Mouse (Mus musculus) lung, embryonic 15.5 days (tissue): ENCODE data around the gene Hist1h2bl. TPM values are rescaled to one million over a fixed set of nuclear protein-coding genes. Genes with fewer than 3 reads are reported as not detected.
"Not testable (repeated sequence)": the region's sequence is repeated elsewhere in the genome, so short reads cannot be mapped to it uniquely, and the experiment has no call there.

ENCODE experiments used
- ATAC-seq: fragments of 200-750 bp; cut with Nextera tagmentation; 2 replicates; pipeline ENCODE4 v1.8.0; 2017; ENCODE audit warnings: moderate number of reproducible peaks, borderline replicate concordance; ENCODE audit not compliant: low FRiP score, low TSS enrichment; ENCODE audit errors: extremely low read depth
- H3K27ac ChIP-seq: fragments of 300-500 bp; sonication (generic); 2 replicates; pipeline ENCODE4 v1.5.1; 2015; ENCODE audit warnings: moderate library complexity, mild to moderate bottlenecking, inconsistent platforms
- H3K27me3 ChIP-seq: fragments of 300-500 bp; sonication (generic); 2 replicates; pipeline ENCODE4 v1.6.1; 2015; ENCODE audit warnings: inconsistent platforms
- H3K36me3 ChIP-seq: fragments of 300-500 bp; sonication (generic); 2 replicates; pipeline ENCODE4 v1.6.1; 2015; ENCODE audit warnings: inconsistent platforms
- H3K4me1 ChIP-seq: fragments of 300-500 bp; sonication (generic); 2 replicates; pipeline ENCODE4 v1.6.1; 2015; ENCODE audit warnings: inconsistent platforms
- H3K4me2 ChIP-seq: fragments of 300-500 bp; sonication (generic); 2 replicates; pipeline ENCODE4 v1.6.1; 2015; ENCODE audit warnings: inconsistent platforms, mild to moderate bottlenecking, moderate library complexity
- H3K4me3 ChIP-seq: fragments of 300-500 bp; sonication (generic); 2 replicates; pipeline ENCODE4 v1.5.1; 2015; ENCODE audit warnings: mild to moderate bottlenecking, inconsistent platforms
- H3K9ac ChIP-seq: fragments of 300-500 bp; sonication (generic); 2 replicates; pipeline ENCODE4 v1.6.1; 2015; ENCODE audit warnings: inconsistent platforms
- H3K9me3 ChIP-seq: fragments of 300-500 bp; sonication (generic); 2 replicates; pipeline ENCODE4 v1.6.1; 2016; ENCODE audit warnings: inconsistent platforms
- WGBS: fragments of 180-500 bp; shearing (Covaris S2); methylation state at CpG from one replicate; pipeline ENCODE4 v1.1.7; 2015; 5-methylcytosine and 5-hydroxymethylcytosine counted together
- polyA plus RNA-seq: library from polyadenylated mRNA; unstranded; fragments of >200 nt; fragmentation: Nextera tagmentation; extraction: Ambion mirVana; gene quantifications from 2 replicates; pipeline ENCODE4 v1.2.1, GENCODE M21; 2015

Gene Hist1h2bl
- polyA plus RNA-seq, 1 experiment from 2014 or later: 3.0 TPM

GRCm38 (mm10) chr13:21745006-21745405 is 29.1 kb upstream of the Hist1h2bl start:
- no peak overlapping the region for H3K4me3 ChIP-seq
- 35% methylated on average over 1 of the region's 1 CpGs for WGBS
- H3K36me3 ChIP-seq: no peaks in the 10 kb centered on the region
- H3K9me3 ChIP-seq: no peaks in the 10 kb centered on the region
- no peaks in the 10 kb centered on the region for H3K27me3 ChIP-seq
- no peak for ATAC-seq
- no peak overlapping the region for H3K27ac ChIP-seq
- no peak overlapping the region for H3K4me2 ChIP-seq
- no peak overlapping the region for H3K9ac ChIP-seq
- peaks cover 13% of the 10 kb centered on the region for H3K4me1 ChIP-seq

- peak within 1 kb of the TSS; percentile 98 for H3K27ac ChIP-seq
- ATAC-seq: peak; percentile 92
- H3K27me3 ChIP-seq, H3K4me1 ChIP-seq, H3K9me3 ChIP-seq, H3K36me3 ChIP-seq: not testable (repeated sequence)
- H3K4me2 ChIP-seq: peak within 1 kb of the TSS; percentile 67
- H3K9ac ChIP-seq: peak within 1 kb of the TSS; percentile 57
- WGBS: under 1% methylated on average over 50 of the region's 56 CpGs
- H3K4me3 ChIP-seq: peak within 1 kb of the TSS; percentile 50
Measured at GRCm38 (mm10) chr13:21734906-21735767, 19.2 kb upstream of the Hist1h2bl start, which contains the start of gene Hist1h4j. Gene Hist1h4j (plus strand): TSS chr13:21735064.

GRCm38 (mm10) chr13:21734010-21734905 is 18.3 kb upstream of the Hist1h2bl start:
- peak overlapping the region; percentile 57 for H3K9ac ChIP-seq
- WGBS: under 1% methylated on average over 21 of the region's 21 CpGs

DNA sequence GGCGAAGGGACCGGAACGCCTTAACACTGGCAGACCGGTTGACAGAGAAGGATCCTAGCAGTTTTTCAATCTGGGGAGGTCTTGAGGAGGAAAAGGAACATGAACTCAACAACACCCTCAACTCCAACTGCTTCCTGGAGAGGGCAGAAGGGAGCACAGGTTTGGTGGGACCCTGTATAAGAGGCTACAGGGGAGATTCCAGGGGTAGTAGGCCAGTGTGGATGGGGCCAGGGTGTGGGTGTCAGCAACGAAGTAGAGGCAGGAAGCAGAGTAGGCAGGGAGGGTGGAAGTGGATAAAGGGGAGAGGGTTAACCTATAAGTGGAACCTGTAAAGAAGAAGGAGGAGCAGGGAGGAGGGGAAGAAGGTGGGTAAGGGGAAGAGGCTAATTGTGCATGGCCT is 17.5 kb upstream of the Hist1h2bl start:
- 72% methylated on average over 5 of the region's 5 CpGs for WGBS
- Histone ChIP-seq H3K9ac (no peak overlapping the region), H3K27me3 (no peaks in the 10 kb centered on the region), H3K4me1 (peaks cover 9% of the 10 kb centered on the region; the same call in 1 of the 2 replicates), H3K27ac (peak overlapping the region; percentile 98), H3K36me3 (no peaks in the 10 kb centered on the region), H3K4me2 (no peak overlapping the region), H3K9me3 (no peaks in the 10 kb centered on the region), H3K4me3 (no peak overlapping the region)
- no peak for ATAC-seq

More at GRCm38 (mm10) chr13:21734010-21734905, 18.3 kb upstream of the Hist1h2bl start:
- Histone ChIP-seq H3K27ac (peak overlapping the region; percentile 98), H3K4me2 (peak overlapping the region; percentile 67), H3K4me3 (peak overlapping the region; percentile 50), H3K27me3 (no peaks in the 10 kb centered on the region), H3K4me1 (peaks cover 9% of the 10 kb centered on the region; the same call in 1 of the 2 replicates), H3K9me3 (no peaks in the 10 kb centered on the region), H3K36me3 (no peaks in the 10 kb centered on the region)
- peak; percentile 82 for ATAC-seq

GRCm38 (mm10) chr13:21729544-21729943 is 13.6 kb upstream of the Hist1h2bl start:
- Histone ChIP-seq H3K9ac (no peak overlapping the region), H3K4me3 (no peak overlapping the region), H3K36me3 (no peaks in the 10 kb centered on the region), H3K9me3 (no peaks in the 10 kb centered on the region), H3K27ac (no peak overlapping the region), H3K4me2 (no peak overlapping the region), H3K4me1 (no peaks in the 10 kb centered on the region), H3K27me3 (no peaks in the 10 kb centered on the region)
- no peak for ATAC-seq
- 50% methylated on average over 1 of the region's 1 CpGs for WGBS

GRCm38 (mm10) chr13:21727948-21728572 is 12.1 kb upstream of the Hist1h2bl start:
- WGBS: 43% methylated on average over 11 of the region's 11 CpGs
- Histone ChIP-seq H3K4me1 (0 out of 2 replicates have a peak, but pooled peaks cover under 1% of the 10 kb centered on the region), H3K9me3 (no peaks in the 10 kb centered on the region), H3K36me3 (no peaks in the 10 kb centered on the region), H3K4me3 (no peak overlapping the region), H3K27ac (no peak overlapping the region), H3K4me2 (no peak overlapping the region), H3K9ac (no peak overlapping the region), H3K27me3 (no peaks in the 10 kb centered on the region)
- no peak for ATAC-seq

GRCm38 (mm10) chr13:21722993-21723836 is 7.3 kb upstream of the Hist1h2bl start:
- Histone ChIP-seq H3K27ac (peak overlapping the region; percentile 95), H3K4me1 (peaks cover 24% of the 10 kb centered on the region), H3K27me3 (no peaks in the 10 kb centered on the region), H3K4me2 (peak overlapping the region; percentile 61), H3K9me3 (no peaks in the 10 kb centered on the region), H3K4me3 (peak overlapping the region; percentile 31; the same call in 1 of the 2 replicates), H3K36me3 (no peaks in the 10 kb centered on the region), H3K9ac (0 out of 2 replicates have a peak overlapping the region, but pooled peaks have one; percentile 40)
- ATAC-seq: no peak
- WGBS: 37% methylated on average over 5 of the region's 5 CpGs

- Histone ChIP-seq H3K4me1 (peaks cover 26% of the 10 kb centered on the region), H3K4me3 (peak overlapping the region; percentile 31), H3K27ac (peak overlapping the region; percentile 95), H3K4me2 (peak overlapping the region; percentile 61), H3K9ac (peak overlapping the region; percentile 40), H3K9me3 (no peaks in the 10 kb centered on the region), H3K27me3 (no peaks in the 10 kb centered on the region), H3K36me3 (no peaks in the 10 kb centered on the region)
- ATAC-seq: peak; percentile 31; the same call in 1 of the 2 replicates
- 2% methylated on average over 11 of the region's 11 CpGs for WGBS
Measured at GRCm38 (mm10) chr13:21722373-21722925, 6.5 kb upstream of the Hist1h2bl start.

DNA sequence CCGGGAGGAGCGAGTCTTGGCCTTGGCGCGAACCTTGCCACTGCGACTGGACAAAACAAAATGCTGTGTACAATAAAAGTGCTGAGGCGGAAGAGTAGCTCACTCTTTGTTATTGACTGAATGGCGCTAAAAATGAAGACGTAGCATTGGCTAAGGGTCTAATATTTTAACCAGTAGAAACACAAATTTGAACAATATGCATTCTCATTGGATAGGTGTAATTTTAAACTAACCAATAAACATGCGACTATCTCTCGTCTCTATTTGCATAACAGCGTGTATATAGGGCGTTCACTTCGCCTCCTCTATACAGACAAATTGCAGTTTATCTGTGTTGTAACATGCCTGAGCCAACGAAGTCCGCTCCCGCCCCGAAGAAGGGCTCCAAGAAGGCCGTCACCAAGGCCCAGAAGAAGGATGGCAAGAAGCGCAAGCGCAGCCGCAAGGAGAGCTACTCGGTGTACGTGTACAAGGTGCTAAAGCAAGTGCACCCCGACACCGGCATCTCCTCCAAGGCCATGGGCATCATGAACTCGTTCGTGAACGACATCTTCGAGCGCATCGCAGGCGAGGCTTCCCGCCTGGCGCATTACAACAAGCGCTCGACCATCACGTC is 5.9 kb upstream of the Hist1h2bl start, which contains the start of gene Hist1h2bm:
Gene Hist1h2bm (plus strand): TSS at position 288 of the 616 bp plus-strand sequence.
- peak within 1 kb of the TSS; percentile 61 for H3K4me2 ChIP-seq
- peak within 1 kb of the TSS; percentile 95 for H3K27ac ChIP-seq
- not testable (repeated sequence) for H3K9me3 ChIP-seq, H3K27me3 ChIP-seq, H3K36me3 ChIP-seq
- H3K9ac ChIP-seq: peak within 1 kb of the TSS; percentile 52
- H3K4me1 ChIP-seq: peaks cover 26% of the 10 kb centered on the region
- H3K4me3 ChIP-seq: peak within 1 kb of the TSS; percentile 42
- peak; percentile 97 for ATAC-seq
- WGBS: under 1% methylated on average over 37 of the region's 37 CpGs

DNA sequence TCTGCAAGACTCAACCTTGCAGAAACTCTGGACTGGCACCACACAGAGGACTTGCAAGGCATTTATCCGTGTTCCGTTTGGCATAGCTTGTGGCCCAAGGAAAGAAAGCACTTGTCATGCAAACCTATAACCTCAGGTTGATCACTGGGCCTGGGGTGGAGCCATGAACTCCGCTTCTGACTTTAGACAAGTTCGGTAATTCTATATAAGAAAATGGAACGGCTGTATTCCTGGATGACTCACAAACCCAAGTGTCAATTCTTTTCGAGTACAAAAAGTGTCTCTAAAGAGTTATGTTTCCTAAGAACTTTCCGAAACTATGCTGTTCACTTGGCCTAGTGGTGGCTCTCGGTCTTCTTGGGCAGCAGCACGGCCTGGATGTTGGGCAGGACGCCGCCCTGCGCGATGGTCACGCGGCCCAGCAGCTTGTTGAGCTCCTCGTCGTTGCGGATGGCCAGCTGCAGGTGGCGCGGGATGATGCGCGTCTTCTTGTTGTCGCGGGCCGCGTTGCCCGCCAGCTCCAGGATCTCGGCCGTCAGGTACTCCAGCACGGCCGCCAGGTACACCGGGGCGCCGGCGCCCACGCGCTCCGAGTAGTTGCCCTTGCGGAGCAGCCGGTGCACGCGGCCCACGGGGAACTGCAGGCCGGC is 5.3 kb upstream of the Hist1h2bl start:
- peak overlapping the region; percentile 61 for H3K4me2 ChIP-seq
- peak overlapping the region; percentile 42 for H3K4me3 ChIP-seq
- H3K4me1 ChIP-seq: peaks cover 26% of the 10 kb centered on the region
- not testable (repeated sequence) for H3K27me3 ChIP-seq, H3K9me3 ChIP-seq, H3K36me3 ChIP-seq
- WGBS: 2% methylated on average over 24 of the region's 44 CpGs
- ATAC-seq: peak; percentile 15; the same call in 1 of the 2 replicates
- H3K27ac ChIP-seq: peak overlapping the region; percentile 95
- peak overlapping the region; percentile 52 for H3K9ac ChIP-seq
